Mouse (Mus musculus) heart, embryonic 12.5 days (tissue): ENCODE data around the gene Dock7. TPM values are rescaled to one million over a fixed set of nuclear protein-coding genes. Genes with fewer than 3 reads are reported as not detected.

ENCODE experiments used
- ATAC-seq: fragments of 200-750 bp; cut with Nextera tagmentation; 2 replicates; pipeline ENCODE4 v1.8.0; 2017; ENCODE audit warnings: moderate TSS enrichment, moderate library complexity; ENCODE audit not compliant: insufficient number of reproducible peaks, low FRiP score
- H3K27ac ChIP-seq: fragments of 300-500 bp; sonication (generic); 2 replicates; pipeline ENCODE4 v1.5.1; 2016; ENCODE audit warnings: mild to moderate bottlenecking, moderate library complexity; ENCODE audit not compliant: poor library complexity, severe bottlenecking
- H3K27me3 ChIP-seq: fragments of 300-500 bp; sonication (generic); replicated peaks from 2 replicates; pipeline ENCODE4 v1.6.1; 2016; ENCODE audit warnings: mild to moderate bottlenecking, moderate library complexity
- H3K36me3 ChIP-seq: fragments of 300-500 bp; sonication (generic); 2 replicates; pipeline ENCODE4 v1.6.1; 2016; ENCODE audit warnings: mild to moderate bottlenecking, moderate library complexity
- H3K4me1 ChIP-seq: fragments of 300-500 bp; sonication (generic); replicated peaks from 2 replicates; pipeline ENCODE4 v1.6.1; 2016; ENCODE audit warnings: mild to moderate bottlenecking
- H3K4me2 ChIP-seq: fragments of 300-500 bp; sonication (generic); 2 replicates; pipeline ENCODE4 v1.6.1; 2016; ENCODE audit warnings: mild to moderate bottlenecking, moderate library complexity
- H3K4me3 ChIP-seq: fragments of 300-500 bp; sonication (generic); 2 replicates; pipeline ENCODE4 v1.5.1; 2016; ENCODE audit warnings: mild to moderate bottlenecking
- H3K9ac ChIP-seq: fragments of 300-500 bp; sonication (generic); 2 replicates; pipeline ENCODE4 v1.6.1; 2016; ENCODE audit warnings: mild to moderate bottlenecking, moderate library complexity
- H3K9me3 ChIP-seq: fragments of 300-500 bp; sonication (generic); replicated peaks from 2 replicates; pipeline ENCODE4 v1.6.1; 2016; ENCODE audit warnings: mild to moderate bottlenecking, moderate library complexity
- WGBS: fragments of 180-500 bp; shearing (Covaris S2); methylation state at CpG from one replicate; pipeline ENCODE4 v1.1.7; 2016; 5-methylcytosine and 5-hydroxymethylcytosine counted together
- polyA plus RNA-seq: library from polyadenylated mRNA; unstranded; fragments of >200 nt; fragmentation: Nextera tagmentation; extraction: Ambion mirVana; gene quantifications from 2 replicates; pipeline ENCODE4 v1.2.1, GENCODE M21; 2016

Dock7 gene
- polyA plus RNA-seq, 1 experiment from 2014 or later = 43.4 TPM

DNA sequence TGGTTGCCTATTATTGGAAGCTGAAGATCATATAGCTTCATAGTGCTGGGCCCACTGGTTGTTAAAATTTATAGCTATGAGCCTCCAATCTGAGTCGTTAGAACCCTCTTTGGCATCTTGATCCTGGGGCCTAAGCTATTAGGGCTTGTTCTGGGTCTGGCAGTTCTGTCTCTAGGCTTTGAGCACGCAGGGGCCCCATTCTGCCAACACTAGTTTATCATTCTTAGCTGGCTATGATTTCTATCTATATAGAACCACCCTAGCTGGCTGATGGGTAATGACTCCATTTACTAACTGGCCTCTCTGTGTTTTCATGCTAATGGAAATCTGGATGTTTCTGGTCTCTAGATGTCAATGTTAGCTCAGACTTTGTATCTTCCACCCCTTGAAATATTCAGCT is 203.0 kb downstream of the Dock7 start:
- no peak overlapping the region for H3K27ac ChIP-seq
- 81% methylated on average over 2 of the region's 2 CpGs for WGBS
- H3K4me3 ChIP-seq = no peak overlapping the region
- no peak for ATAC-seq
- 0 out of 2 replicates have a peak, but pooled peaks cover 4% of the 10 kb centered on the region for H3K4me1 ChIP-seq
- no peaks in the 10 kb centered on the region for H3K36me3 ChIP-seq
- no peak overlapping the region for H3K4me2 ChIP-seq
- H3K27me3 ChIP-seq = no peaks in the 10 kb centered on the region
- H3K9me3 ChIP-seq = no peaks in the 10 kb centered on the region
- H3K9ac ChIP-seq = no peak overlapping the region

- no peaks in the 10 kb centered on the region for H3K36me3 ChIP-seq
- 81% methylated on average over 5 of the region's 5 CpGs for WGBS
- ATAC-seq = no peak
Measured at GRCm38 (mm10) chr4:98910246-98910645, 210.5 kb downstream of the Dock7 start.

GRCm38 (mm10) chr4:98887148-98887547 is 233.6 kb downstream of the Dock7 start:
- no peak for ATAC-seq

More at GRCm38 (mm10) chr4:98910246-98910645, 210.5 kb downstream of the Dock7 start:
- H3K4me2 ChIP-seq = no peak overlapping the region
- H3K27me3 ChIP-seq = no peaks in the 10 kb centered on the region
- no peak overlapping the region for H3K9ac ChIP-seq
- H3K4me1 ChIP-seq = no peaks in the 10 kb centered on the region
- H3K27ac ChIP-seq = no peak overlapping the region
- H3K4me3 ChIP-seq = no peak overlapping the region
- 0 out of 2 replicates have a peak, but pooled peaks cover 4% of the 10 kb centered on the region for H3K9me3 ChIP-seq

More at GRCm38 (mm10) chr4:98887148-98887547, 233.6 kb downstream of the Dock7 start:
- 0 out of 2 replicates have a peak, but pooled peaks cover 3% of the 10 kb centered on the region for H3K27me3 ChIP-seq
- H3K9ac ChIP-seq = no peak overlapping the region
- no peak overlapping the region for H3K27ac ChIP-seq
- H3K36me3 ChIP-seq = no peaks in the 10 kb centered on the region
- H3K4me3 ChIP-seq = no peak overlapping the region
- no peaks in the 10 kb centered on the region for H3K4me1 ChIP-seq
- H3K4me2 ChIP-seq = no peak overlapping the region
- 18% methylated on average over 10 of the region's 10 CpGs for WGBS
- H3K9me3 ChIP-seq = no peaks in the 10 kb centered on the region

Other genes with a start within 250 kb of the Dock7 start
- 56.0 and 65.6 TPM in 2 replicates for gene Usp1, start 197.1 kb downstream of the Dock7 start, polyA plus RNA-seq
- 0.85 and 1.1 TPM in 2 replicates for gene Angptl3, start 90.0 kb downstream of the Dock7 start, polyA plus RNA-seq
- 12.8 and 13.1 TPM in 2 replicates for gene Atg4c, start 73.0 kb upstream of the Dock7 start, polyA plus RNA-seq
- gene Gm12689, start 175.0 kb upstream of the Dock7 start, polyA plus RNA-seq = not detected in 2 replicates